Mouse (Mus musculus) monocyte, adult 5-6 weeks (primary cell): ENCODE data around the gene Nemp1. TPM values are rescaled to one million over a fixed set of nuclear protein-coding genes. Genes with fewer than 3 reads are reported as not detected.

Experiments used
- ATAC-seq: fragments of 153-309, 156-312 bp; replicated peaks from 2 replicates; pipeline ENCODE4 v1.8.0; 2017; ENCODE audit warnings: mild to moderate bottlenecking; ENCODE audit not compliant: low TSS enrichment, insufficient number of reproducible peaks, severe bottlenecking, poor library complexity, low FRiP score
- total RNA-seq: library from RNA; stranded (forward); fragments of 200-1000, 200-491, 200-594 nt; gene quantifications from 3 replicates; pipeline ENCODE4 v1.2.3, GENCODE M21; 2017

The Nemp1 gene
- total RNA-seq, 1 experiment from 2014 or later, result 16.1 TPM

- ATAC-seq, result no peak
Observed at GRCm38 (mm10) chr10:127704766-127705220, 38.1 kb downstream of the Nemp1 start, which contains the start of gene Myo1a. Myo1a (plus strand) TSS chr10:127705170.

GRCm38 (mm10) chr10:127705783-127706182 lies 39.1 kb downstream of the Nemp1 start:
- ATAC-seq, result no peak

DNA sequence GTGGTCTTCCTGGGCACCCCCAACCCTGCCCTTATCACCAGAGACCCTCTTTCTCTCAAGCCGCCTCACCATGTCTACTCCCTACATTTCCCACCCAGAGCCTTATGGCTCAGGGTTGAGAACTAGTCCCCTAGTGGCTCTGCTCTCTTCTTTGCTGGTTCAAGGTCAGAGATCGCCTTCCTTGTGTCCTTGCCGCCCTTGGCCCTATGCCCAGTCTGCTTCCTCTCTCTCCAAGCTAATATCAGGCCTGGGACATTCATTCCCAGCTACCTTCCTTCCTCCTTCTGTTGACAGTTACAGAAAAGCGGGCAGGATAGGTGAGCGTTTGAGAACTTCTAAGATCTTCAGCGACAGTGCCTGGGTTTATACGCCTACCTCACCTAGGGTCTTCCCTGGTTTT lies 41.0 kb downstream of the Nemp1 start:
- no peak for ATAC-seq

- ATAC-seq, result no peak
Observed at GRCm38 (mm10) chr10:127708850-127709370, 42.2 kb downstream of the Nemp1 start.

GRCm38 (mm10) chr10:127710331-127710730 lies 43.6 kb downstream of the Nemp1 start:
- no peak for ATAC-seq

DNA sequence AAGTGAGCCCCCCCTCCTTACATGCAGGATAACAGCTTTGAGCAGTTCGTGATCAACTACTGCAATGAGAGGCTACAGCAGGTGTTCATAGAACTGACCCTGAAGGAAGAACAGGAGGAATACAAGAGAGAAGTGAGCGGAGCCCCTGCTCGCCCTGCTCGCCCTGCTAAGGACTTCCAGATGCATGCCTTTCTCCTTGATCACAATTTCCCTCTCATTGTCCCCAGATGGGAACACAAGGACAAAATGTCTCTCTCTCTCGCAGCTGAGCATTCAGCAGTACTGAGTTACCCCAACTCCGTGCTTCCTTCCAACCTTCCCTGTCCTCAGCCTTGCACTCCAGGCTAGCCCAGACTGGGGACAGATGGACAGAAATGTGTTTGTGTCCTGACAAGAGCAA lies 46.0 kb downstream of the Nemp1 start:
- ATAC-seq, result no peak

- no peak for ATAC-seq
Observed at GRCm38 (mm10) chr10:127721671-127722418, 55.1 kb downstream of the Nemp1 start.

- no peak for ATAC-seq
Observed at GRCm38 (mm10) chr10:127724178-127724577, 57.5 kb downstream of the Nemp1 start, which contains the start of gene Tac2. Tac2 (plus strand) TSS chr10:127724478.

- no peak for ATAC-seq
Observed at GRCm38 (mm10) chr10:127725136-127725535, 58.4 kb downstream of the Nemp1 start.

DNA sequence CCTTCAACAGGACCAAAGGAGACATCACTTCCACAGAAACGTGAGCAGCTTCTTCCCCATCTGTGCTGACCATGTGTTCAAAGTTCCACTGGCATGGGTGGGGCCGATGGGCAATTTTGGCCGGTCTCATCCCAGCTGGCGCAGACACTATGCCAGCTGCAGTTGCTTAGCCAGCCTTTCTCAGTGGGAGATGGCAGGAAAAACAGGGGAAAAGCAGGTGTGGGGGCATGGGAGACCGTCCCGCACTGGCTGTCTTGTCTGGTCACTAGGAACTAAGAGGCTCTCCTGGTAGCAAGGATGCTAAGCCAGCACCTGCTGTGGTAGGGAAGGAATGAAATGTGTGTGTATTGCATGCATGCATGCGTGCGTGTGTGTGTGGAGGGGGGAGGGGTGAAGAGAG lies 61.7 kb downstream of the Nemp1 start:
- no peak for ATAC-seq

GRCm38 (mm10) chr10:127730285-127730932 lies 63.7 kb downstream of the Nemp1 start:
- ATAC-seq, result no peak

DNA sequence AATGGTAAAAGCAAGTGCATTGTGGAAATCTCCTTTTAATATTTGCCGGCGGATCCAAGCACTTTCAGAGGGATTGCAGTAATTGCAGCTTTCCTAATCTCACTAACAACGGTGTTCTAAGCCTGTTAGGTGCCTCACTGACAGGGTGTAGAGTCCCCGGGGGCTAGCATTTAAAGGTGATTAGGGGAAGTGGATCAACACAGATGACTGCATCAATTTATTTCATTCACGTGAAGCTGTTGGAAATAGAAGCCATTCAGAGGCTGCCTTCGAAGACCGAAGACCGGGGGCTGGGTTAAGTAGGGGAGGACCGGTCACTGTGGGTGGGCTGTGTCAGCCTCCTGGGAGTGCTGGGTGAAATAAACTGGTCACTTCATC lies 64.2 kb downstream of the Nemp1 start:
- ATAC-seq, result no peak

GRCm38 (mm10) chr10:127731397-127731796 lies 64.7 kb downstream of the Nemp1 start:
- peak; percentile 37; the same call in 1 of the 2 replicates for ATAC-seq

- no peak for ATAC-seq
Observed at GRCm38 (mm10) chr10:127734434-127734833, 67.7 kb downstream of the Nemp1 start.

- ATAC-seq, result 0 out of 2 replicates have a peak, but pooled peaks have one; percentile 2
Observed at GRCm38 (mm10) chr10:127736266-127736665, 69.6 kb downstream of the Nemp1 start.

DNA sequence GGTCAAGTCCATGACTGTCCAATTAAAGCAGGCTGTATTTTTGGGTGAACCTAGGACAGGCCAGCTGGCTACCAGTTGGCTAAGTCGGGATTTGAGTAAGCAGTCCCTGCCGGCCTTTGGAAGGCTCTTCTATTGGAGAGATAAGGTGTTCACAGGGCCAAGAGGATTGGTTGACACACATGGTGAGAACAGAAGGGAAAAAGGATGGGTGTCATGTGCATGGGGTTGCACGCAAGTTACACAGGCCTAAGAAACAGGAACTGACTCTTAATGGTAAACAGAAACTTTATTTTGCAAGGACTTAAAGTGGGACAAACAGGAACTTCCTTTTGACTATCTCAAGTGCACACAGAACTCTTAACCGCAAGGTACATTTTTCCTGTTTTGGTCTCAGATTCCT lies 70.2 kb downstream of the Nemp1 start:
- peak; percentile 63 for ATAC-seq

GRCm38 (mm10) chr10:127737552-127737951 lies 70.9 kb downstream of the Nemp1 start:
- no peak for ATAC-seq

GRCm38 (mm10) chr10:127738151-127738882 lies 71.6 kb downstream of the Nemp1 start:
- ATAC-seq, result no peak

- no peak for ATAC-seq
Observed at GRCm38 (mm10) chr10:127739083-127739660, 72.5 kb downstream of the Nemp1 start, which contains the start of gene Zbtb39. Zbtb39 (plus strand) TSS chr10:127739538.
